In genomic region chr5:36695005-36695404, GRCm38 (mm10) we compare ENCODE assay signal across 7 mouse cellular contexts. TPM values are rescaled to one million over a fixed set of nuclear protein-coding genes. Genes with fewer than 3 reads are reported as not detected.
DNase-seq lines count a peak whose midpoint lies in the region; ATAC-seq lines count a peak whose summit lies in the region.

No protein-coding gene starts in this region.

- H3K4me1 ChIP-seq in embryonic facial prominence, embryonic 12.5 days, result peaks cover 12% of the 10 kb centered on the region
- H3K4me1 ChIP-seq in intestine, embryonic 16.5 days (ENCODE audit: control insufficient read depth, insufficient read depth, low read length), result peaks cover 29% of the 10 kb centered on the region
- H3K4me1 ChIP-seq in neural tube, embryonic 15.5 days, result peaks cover 33% of the 10 kb centered on the region

- H3K4me2 ChIP-seq in embryonic facial prominence, embryonic 12.5 days (replicated peaks), result peak overlapping the region; percentile 77
- H3K4me2 ChIP-seq in intestine, embryonic 16.5 days (ENCODE audit: low read depth, low read length), result peak overlapping the region; percentile 90
- H3K4me2 ChIP-seq in neural tube, embryonic 15.5 days, result peak overlapping the region; percentile 90

- peak overlapping the region; percentile 87 for H3K9ac ChIP-seq in embryonic facial prominence, embryonic 12.5 days
- H3K9ac ChIP-seq in intestine, embryonic 16.5 days (ENCODE audit: low read depth, low read length), result peak overlapping the region; percentile 85
- peak overlapping the region; percentile 92 for H3K9ac ChIP-seq in neural tube, embryonic 15.5 days (replicated peaks)

- peak overlapping the region; percentile 90 for H3K27ac ChIP-seq in embryonic facial prominence, embryonic 12.5 days
- peak overlapping the region; percentile 85 for H3K27ac ChIP-seq in intestine, embryonic 16.5 days (ENCODE audit: low read length)
- H3K27ac ChIP-seq in neural tube, embryonic 15.5 days (replicated peaks), result peak overlapping the region; percentile 93

- peak overlapping the region; percentile 81 for H3K4me3 ChIP-seq in embryonic facial prominence, embryonic 12.5 days
- peak overlapping the region; percentile 75 for H3K4me3 ChIP-seq in intestine, embryonic 16.5 days (ENCODE audit: low read length)
- peak overlapping the region; percentile 79 for H3K4me3 ChIP-seq in neural tube, embryonic 15.5 days (replicated peaks)

- H3K36me3 ChIP-seq in embryonic facial prominence, embryonic 12.5 days, result no peaks in the 10 kb centered on the region
- no peaks in the 10 kb centered on the region for H3K36me3 ChIP-seq in intestine, embryonic 16.5 days (ENCODE audit: control insufficient read depth, insufficient read depth, low read length)
- no peaks in the 10 kb centered on the region for H3K36me3 ChIP-seq in neural tube, embryonic 15.5 days

- no peak for ATAC-seq in embryonic facial prominence, embryonic 12.5 days (ENCODE audit: insufficient number of reproducible peaks, insufficient read depth, low FRiP score, low TSS enrichment)
- ATAC-seq in intestine, embryonic 16.5 days, result no peak
- peak; percentile 26 for ATAC-seq in neural tube, embryonic 15.5 days (ENCODE audit: low FRiP score)
- ATAC-seq in erythroid progenitor cell, adult 5-6 weeks (replicated peaks; ENCODE audit: low FRiP score, poor library complexity, severe bottlenecking), result no peak

- WGBS in embryonic facial prominence, embryonic 12.5 days, result 6% methylated on average over 14 of the region's 14 CpGs
- 4% methylated on average over 14 of the region's 14 CpGs for WGBS in intestine, embryonic 16.5 days
- 5% methylated on average over 14 of the region's 14 CpGs for WGBS in neural tube, embryonic 15.5 days

- peak; percentile 37 to 39 for DNase-seq in right cerebral cortex, adult 2 months (ENCODE audit: low spot score in 2 of 2)
- no peak for DNase-seq in right cerebral cortex, postnatal 25 days
- DNase-seq in yolk sac, embryonic 10.5 days (ENCODE audit: low spot score), result no peak

- H3K9me3 ChIP-seq in embryonic facial prominence, embryonic 12.5 days, result no peaks in the 10 kb centered on the region
- no peaks in the 10 kb centered on the region for H3K9me3 ChIP-seq in intestine, embryonic 16.5 days (ENCODE audit: control insufficient read depth, low read length)
- H3K9me3 ChIP-seq in neural tube, embryonic 15.5 days (replicated peaks), result no peaks in the 10 kb centered on the region

- H3K27me3 ChIP-seq in embryonic facial prominence, embryonic 12.5 days, result no peaks in the 10 kb centered on the region
- H3K27me3 ChIP-seq in intestine, embryonic 16.5 days (replicated peaks; ENCODE audit: control insufficient read depth, insufficient read depth, low read length), result no peaks in the 10 kb centered on the region
- H3K27me3 ChIP-seq in neural tube, embryonic 15.5 days (replicated peaks), result no peaks in the 10 kb centered on the region

RNA-seq across cellular contexts. Expression of gene D5Ertd579e, which starts 0.8 kb away (rescaled TPM):
- 27.0 and 28.1 TPM in 2 replicates for polyA plus RNA-seq in embryonic facial prominence, embryonic 12.5 days (2016; fragmentation: Nextera tagmentation; extraction: Ambion mirVana)
- 14.0 and 14.2 TPM in 2 replicates for polyA plus RNA-seq in intestine, embryonic 16.5 days (2015; fragmentation: Nextera tagmentation; extraction: Ambion mirVana)
- 26.6 and 29.1 TPM in 2 replicates for polyA plus RNA-seq in neural tube, embryonic 15.5 days (2015; fragmentation: Nextera tagmentation; extraction: Ambion mirVana)
- 139 and 143 TPM in 2 replicates for total RNA-seq in erythroid progenitor cell, adult 5-6 weeks (2015; ENCODE audit: low replicate concordance)
- 235 and 242 TPM in 2 replicates for total RNA-seq in erythroid progenitor cell, adult 5-6 weeks (2017; ENCODE audit: low replicate concordance)

RNA-seq across cellular contexts. Expression of gene Bloc1s4, which starts 53.4 kb away (rescaled TPM):
- 32.0 and 32.2 TPM in 2 replicates for polyA plus RNA-seq in embryonic facial prominence, embryonic 12.5 days (2016; fragmentation: Nextera tagmentation; extraction: Ambion mirVana)
- 16.5 and 19.7 TPM in 2 replicates for polyA plus RNA-seq in intestine, embryonic 16.5 days (2015; fragmentation: Nextera tagmentation; extraction: Ambion mirVana)
- polyA plus RNA-seq in neural tube, embryonic 15.5 days (2015; fragmentation: Nextera tagmentation; extraction: Ambion mirVana), result 26.3 and 30.0 TPM in 2 replicates
- 5.0 and 10.5 TPM in 2 replicates for total RNA-seq in erythroid progenitor cell, adult 5-6 weeks (2015; ENCODE audit: low replicate concordance)
- total RNA-seq in erythroid progenitor cell, adult 5-6 weeks (2017; ENCODE audit: low replicate concordance), result 7.9 and 13.1 TPM in 2 replicates

Comparison
In these comparisons a context has a peak if more than half of its experiments do, and no peak if none do; other contexts are left out.
1. DNase-seq: peak in right cerebral cortex, adult 2 months (2 of 2); none in right cerebral cortex, postnatal 25 days (single experiment) and yolk sac, embryonic 10.5 days (single experiment).
2. Peak in every context shown above with its lines, with median percentiles within 50 percentile points of each other: H3K27ac ChIP-seq, H3K4me2 ChIP-seq, H3K4me3 ChIP-seq and H3K9ac ChIP-seq.